In the genomic region with DNA sequence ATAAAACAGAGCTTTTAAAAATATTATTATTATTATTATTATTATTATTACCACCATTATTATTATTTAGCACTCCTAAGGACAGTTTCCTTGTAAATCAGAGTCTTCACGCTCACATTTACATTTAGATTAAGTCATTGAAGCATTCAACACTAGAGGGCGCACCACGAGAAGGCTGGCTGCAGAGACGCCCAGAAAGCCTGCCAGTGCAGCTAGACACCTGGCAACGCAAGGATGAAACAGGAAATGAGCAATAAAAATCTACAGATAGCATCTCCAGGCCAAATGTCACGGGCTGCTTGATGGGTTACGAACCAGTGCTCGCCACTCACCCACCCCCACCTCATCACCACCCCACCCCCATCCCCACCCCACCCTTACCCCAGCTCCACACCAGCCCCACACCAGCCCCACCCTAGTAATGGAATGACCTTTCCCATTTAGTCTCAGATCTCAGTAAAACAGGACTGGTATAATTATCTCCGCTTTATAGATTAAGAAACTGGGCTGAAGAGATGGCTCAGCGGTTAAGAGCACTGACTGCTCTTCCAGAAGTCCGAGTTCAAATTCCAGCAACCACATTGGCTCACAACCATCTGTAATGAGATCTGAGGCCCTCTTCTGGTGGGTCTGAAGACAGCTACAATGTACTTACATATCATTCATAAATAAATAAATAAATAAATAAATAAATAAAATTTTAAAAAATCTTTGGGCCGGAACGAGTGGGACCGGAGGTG, we compare ENCODE assay signal across 8 mouse cellular contexts. TPM values are rescaled to one million over a fixed set of nuclear protein-coding genes. Genes with fewer than 3 reads are reported as not detected.
A peak's percentile ranks its signal among the peaks of the same experiment; 100 is the strongest.
DNase-seq lines count a peak whose midpoint lies in the region; ATAC-seq and TF ChIP-seq lines count a peak whose summit lies in the region.

No protein-coding gene starts in this region.

- peak; percentile 92 for TF ChIP-seq CTCF in bone marrow, adult 2 months (IDR thresholded peaks at IDR 0.05; ENCODE audit: control insufficient read depth, insufficient read depth, low read length)
- peak; percentile 84 for TF ChIP-seq CTCF in embryonic fibroblast, embryonic 13.5 days (IDR thresholded peaks at IDR 0.05; ENCODE audit: borderline replicate concordance, insufficient read depth, low read length)
- peak; percentile 86 for TF ChIP-seq CTCF in liver, embryonic 14.5 days (IDR thresholded peaks at IDR 0.05; ENCODE audit: low read depth)

- H3K4me3 ChIP-seq in bone marrow, adult 2 months (replicated peaks; ENCODE audit: control insufficient read depth, low read depth, low read length), result no peak overlapping the region
- no peak overlapping the region for H3K4me3 ChIP-seq in embryonic fibroblast, embryonic 13.5 days (ENCODE audit: insufficient read depth, low read length)
- H3K4me3 ChIP-seq in heart, embryonic 12.5 days, result no peak overlapping the region
- no peak overlapping the region for H3K4me3 ChIP-seq in kidney, embryonic 15.5 days (replicated peaks)
- no peak overlapping the region for H3K4me3 ChIP-seq in liver, embryonic 14.5 days (ENCODE audit: insufficient read depth in 1 of 2, low read depth in 2 of 2, low read length in 2 of 2)
- H3K4me3 ChIP-seq in neural tube, embryonic 14.5 days (ENCODE audit: low read depth, low read length), result no peak overlapping the region

- no peak overlapping the region for H3K9ac ChIP-seq in heart, embryonic 12.5 days
- no peak overlapping the region for H3K9ac ChIP-seq in kidney, embryonic 15.5 days
- H3K9ac ChIP-seq in liver, embryonic 14.5 days (replicated peaks), result no peak overlapping the region
- H3K9ac ChIP-seq in neural tube, embryonic 14.5 days (replicated peaks; ENCODE audit: low read depth, low read length), result no peak overlapping the region

- H3K4me1 ChIP-seq in bone marrow, adult 2 months (ENCODE audit: control insufficient read depth, insufficient read depth, low read length), result no peaks in the 10 kb centered on the region; the same call in 1 of the 2 replicates
- peaks cover 8% of the 10 kb centered on the region; the same call in 1 of the 2 replicates for H3K4me1 ChIP-seq in embryonic fibroblast, embryonic 13.5 days (ENCODE audit: control insufficient read depth, insufficient read depth, low read length)
- H3K4me1 ChIP-seq in heart, embryonic 12.5 days (replicated peaks), result peaks cover 7% of the 10 kb centered on the region
- peaks cover 32% of the 10 kb centered on the region for H3K4me1 ChIP-seq in kidney, embryonic 15.5 days
- H3K4me1 ChIP-seq in liver, embryonic 14.5 days (replicated peaks; ENCODE audit: control insufficient read depth in 2 of 2, insufficient read depth in 2 of 2, low read length in 1 of 2), result no peaks in the 10 kb centered on the region; a peak in 1 of 4 replicates
- no peaks in the 10 kb centered on the region for H3K4me1 ChIP-seq in neural tube, embryonic 14.5 days (ENCODE audit: control insufficient read depth, insufficient read depth, low read length)

- TF ChIP-seq EP300 in liver, embryonic 14.5 days (IDR thresholded peaks at IDR 0.05; ENCODE audit: low read depth), result no peak

- TF ChIP-seq POLR2A in bone marrow, adult 2 months (IDR thresholded peaks at IDR 0.05; ENCODE audit: borderline replicate concordance, control insufficient read depth, low read depth, low read length), result no peak
- TF ChIP-seq POLR2A in embryonic fibroblast, embryonic 13.5 days (IDR thresholded peaks at IDR 0.05; ENCODE audit: low read depth, low read length), result no peak

- no peaks in the 10 kb centered on the region for H3K36me3 ChIP-seq in heart, embryonic 12.5 days
- no peaks in the 10 kb centered on the region for H3K36me3 ChIP-seq in kidney, embryonic 15.5 days
- no peaks in the 10 kb centered on the region for H3K36me3 ChIP-seq in liver, embryonic 14.5 days (replicated peaks; ENCODE audit: control insufficient read depth, insufficient read depth, low read depth)
- no peaks in the 10 kb centered on the region for H3K36me3 ChIP-seq in neural tube, embryonic 14.5 days (ENCODE audit: control insufficient read depth, insufficient read depth, low read length)

- no peaks in the 10 kb centered on the region for H3K9me3 ChIP-seq in heart, embryonic 12.5 days (replicated peaks)
- no peaks in the 10 kb centered on the region for H3K9me3 ChIP-seq in kidney, embryonic 15.5 days (replicated peaks)
- H3K9me3 ChIP-seq in liver, embryonic 14.5 days (ENCODE audit: control insufficient read depth, low read length), result no peaks in the 10 kb centered on the region
- H3K9me3 ChIP-seq in neural tube, embryonic 14.5 days (ENCODE audit: control insufficient read depth, low read length), result no peaks in the 10 kb centered on the region

- no peak overlapping the region for H3K4me2 ChIP-seq in heart, embryonic 12.5 days
- peak overlapping the region; percentile 35; the same call in 1 of the 2 replicates for H3K4me2 ChIP-seq in kidney, embryonic 15.5 days
- H3K4me2 ChIP-seq in liver, embryonic 14.5 days (ENCODE audit: low read depth), result no peak overlapping the region
- no peak overlapping the region for H3K4me2 ChIP-seq in neural tube, embryonic 14.5 days (ENCODE audit: low read depth, low read length)

- no peak overlapping the region for H3K27ac ChIP-seq in bone marrow, adult 2 months (ENCODE audit: control insufficient read depth, insufficient read depth, low read depth, low read length, poor library complexity)
- no peak overlapping the region for H3K27ac ChIP-seq in embryonic fibroblast, embryonic 13.5 days (ENCODE audit: insufficient read depth, low read length)
- H3K27ac ChIP-seq in heart, embryonic 12.5 days (ENCODE audit: poor library complexity, severe bottlenecking), result no peak overlapping the region
- no peak overlapping the region for H3K27ac ChIP-seq in kidney, embryonic 15.5 days
- H3K27ac ChIP-seq in liver, embryonic 14.5 days, result no peak overlapping the region
- H3K27ac ChIP-seq in neural tube, embryonic 14.5 days (ENCODE audit: low read depth, low read length), result no peak overlapping the region

- 26% methylated on average over 14 of the region's 14 CpGs for WGBS in bone marrow, adult 2 months
- 28% methylated on average over 14 of the region's 14 CpGs for WGBS in heart, embryonic 12.5 days
- 21% methylated on average over 14 of the region's 14 CpGs for whole genome bisulfite sequencing in kidney, embryonic 15.5 days
- WGBS in liver, embryonic 14.5 days (ENCODE audit: insufficient replicate concordance), result 23% methylated on average over 14 of the region's 14 CpGs
- 28% methylated on average over 14 of the region's 14 CpGs for WGBS in neural tube, embryonic 14.5 days

- H3K27me3 ChIP-seq in heart, embryonic 12.5 days (replicated peaks), result 0 out of 2 replicates have a peak, but pooled peaks cover 11% of the 10 kb centered on the region
- H3K27me3 ChIP-seq in kidney, embryonic 15.5 days, result no peaks in the 10 kb centered on the region
- no peaks in the 10 kb centered on the region for H3K27me3 ChIP-seq in liver, embryonic 14.5 days (ENCODE audit: control insufficient read depth, insufficient read depth, low read length)
- H3K27me3 ChIP-seq in neural tube, embryonic 14.5 days (ENCODE audit: control insufficient read depth, insufficient read depth, low read length), result no peaks in the 10 kb centered on the region

- peak; percentile 84 to 86 for DNase-seq in CD8-positive naive resting alpha-beta T cell, adult 2 months (ENCODE audit: low read depth in 2 of 2, low spot score in 2 of 2)
- DNase-seq in liver, embryonic 14.5 days (ENCODE audit: low read depth in 3 of 3, low spot score in 3 of 3), result peak; percentile 48 to 58 (median 52)
- peak; percentile 87 for DNase-seq in testis, postnatal 10 days (ENCODE audit: low spot score)

- ATAC-seq in heart, embryonic 12.5 days (ENCODE audit: insufficient number of reproducible peaks, low FRiP score), result peak; percentile 30; the same call in 1 of the 2 replicates
- peak; percentile 68 for ATAC-seq in kidney, embryonic 15.5 days (replicated peaks; ENCODE audit: low FRiP score)
- 0 out of 2 replicates have a peak, but pooled peaks have one; percentile 34 for ATAC-seq in liver, embryonic 14.5 days (ENCODE audit: insufficient read depth)
- peak; percentile 70 for ATAC-seq in neural tube, embryonic 14.5 days (ENCODE audit: low read depth)

RNA-seq across cellular contexts. Expression of a gene that starts 14.7 kb away (rescaled TPM):
- polyA plus RNA-seq in bone marrow, adult 2 months (2011; ENCODE audit: insufficient read depth, insufficient read length, low replicate concordance, missing spikeins), result 11.8 and 20.5 TPM in 2 replicates
- 30.2 and 39.4 TPM in 2 replicates for polyA plus RNA-seq in embryonic fibroblast, embryonic 13.5 days (2011; ENCODE audit: insufficient read length, low read depth, missing spikeins)
- polyA plus RNA-seq in heart, embryonic 12.5 days (2016; fragmentation: Nextera tagmentation; extraction: Ambion mirVana), result 10.5 and 10.7 TPM in 2 replicates
- polyA plus RNA-seq in kidney, embryonic 15.5 days (2015; fragmentation: Nextera tagmentation; extraction: Ambion mirVana), result 30.0 and 32.2 TPM in 2 replicates
- polyA plus RNA-seq in liver, embryonic 14.5 days (2012; rRNA removed), result 2.5 and 3.3 TPM in 2 replicates
- polyA plus RNA-seq in liver, embryonic 14.5 days (2014; fragmentation: Nextera tagmentation; extraction: Ambion mirVana), result 7.5 and 7.8 TPM in 2 replicates
- 35.7 and 44.3 TPM in 2 replicates for polyA plus RNA-seq in neural tube, embryonic 14.5 days (2014; fragmentation: Nextera tagmentation; extraction: Ambion mirVana)
